Mouse (Mus musculus): ENCODE results near the gene Olfr1043. TPM values are rescaled to one million over a fixed set of nuclear protein-coding genes. Genes with fewer than 3 reads are reported as not detected.

The Olfr1043 gene
- polyA plus RNA-seq, 1 experiment from 2014 or later, result not detected

Other genes starting within 250 kb of the Olfr1043 start
- gene Olfr1026, start 246.0 kb downstream of the Olfr1043 start, polyA plus RNA-seq (2015; fragmentation: Nextera tagmentation; extraction: Ambion mirVana), result not detected in 2 replicates
- not detected in 2 replicates for gene Olfr1028, start 217.1 kb downstream of the Olfr1043 start, polyA plus RNA-seq (2015; fragmentation: Nextera tagmentation; extraction: Ambion mirVana)
- not detected in 2 replicates for gene Olfr1029, start 193.6 kb downstream of the Olfr1043 start, polyA plus RNA-seq (2015; fragmentation: Nextera tagmentation; extraction: Ambion mirVana)
- not detected in 2 replicates for gene Olfr1030, start 188.2 kb downstream of the Olfr1043 start, polyA plus RNA-seq (2015; fragmentation: Nextera tagmentation; extraction: Ambion mirVana)
- not detected in 2 replicates for gene Olfr1031, start 177.2 kb downstream of the Olfr1043 start, polyA plus RNA-seq (2015; fragmentation: Nextera tagmentation; extraction: Ambion mirVana)
- not detected in 2 replicates for gene Olfr1032, start 162.0 kb downstream of the Olfr1043 start, polyA plus RNA-seq (2015; fragmentation: Nextera tagmentation; extraction: Ambion mirVana)
- gene Olfr1033, start 146.9 kb downstream of the Olfr1043 start, polyA plus RNA-seq (2015; fragmentation: Nextera tagmentation; extraction: Ambion mirVana), result 7.7 and 9.0 TPM in 2 replicates
- gene Olfr1034, start 121.7 kb downstream of the Olfr1043 start, polyA plus RNA-seq (2015; fragmentation: Nextera tagmentation; extraction: Ambion mirVana), result 0.04 and 0.11 TPM in 2 replicates
- not detected in 2 replicates for gene Olfr1036, start 93.5 kb downstream of the Olfr1043 start, polyA plus RNA-seq (2015; fragmentation: Nextera tagmentation; extraction: Ambion mirVana)
- gene Olfr1037, start 80.1 kb downstream of the Olfr1043 start, polyA plus RNA-seq (2015; fragmentation: Nextera tagmentation; extraction: Ambion mirVana), result not detected in 2 replicates
- gene Olfr1039, start 31.6 kb downstream of the Olfr1043 start, polyA plus RNA-seq (2015; fragmentation: Nextera tagmentation; extraction: Ambion mirVana), result not detected in 2 replicates
- gene Olfr1040, start 20.8 kb downstream of the Olfr1043 start, polyA plus RNA-seq (2015; fragmentation: Nextera tagmentation; extraction: Ambion mirVana), result not detected in 2 replicates
- not detected in 2 replicates for gene Olfr1042, start 5.7 kb downstream of the Olfr1043 start, polyA plus RNA-seq (2015; fragmentation: Nextera tagmentation; extraction: Ambion mirVana)
- gene Olfr1044, start 10.3 kb upstream of the Olfr1043 start, polyA plus RNA-seq (2015; fragmentation: Nextera tagmentation; extraction: Ambion mirVana), result not detected in 2 replicates
- gene Olfr52, start 18.2 kb upstream of the Olfr1043 start, polyA plus RNA-seq (2015; fragmentation: Nextera tagmentation; extraction: Ambion mirVana), result not detected in 2 replicates
- gene Olfr1045, start 35.5 kb upstream of the Olfr1043 start, polyA plus RNA-seq (2015; fragmentation: Nextera tagmentation; extraction: Ambion mirVana), result not detected in 2 replicates
- not detected in 2 replicates for gene Olfr1046, start 51.8 kb upstream of the Olfr1043 start, polyA plus RNA-seq (2015; fragmentation: Nextera tagmentation; extraction: Ambion mirVana)
- gene Olfr1047, start 63.9 kb upstream of the Olfr1043 start, polyA plus RNA-seq (2015; fragmentation: Nextera tagmentation; extraction: Ambion mirVana), result not detected in 2 replicates
- not detected in 2 replicates for gene Olfr1048, start 72.8 kb upstream of the Olfr1043 start, polyA plus RNA-seq (2015; fragmentation: Nextera tagmentation; extraction: Ambion mirVana)
- gene Olfr1049, start 90.8 kb upstream of the Olfr1043 start, polyA plus RNA-seq (2015; fragmentation: Nextera tagmentation; extraction: Ambion mirVana), result not detected in 2 replicates
- not detected in 2 replicates for gene Olfr1051, start 111.6 kb upstream of the Olfr1043 start, polyA plus RNA-seq (2015; fragmentation: Nextera tagmentation; extraction: Ambion mirVana)
- not detected in 2 replicates for gene Olfr1052, start 124.9 kb upstream of the Olfr1043 start, polyA plus RNA-seq (2015; fragmentation: Nextera tagmentation; extraction: Ambion mirVana)
- gene Olfr1053, start 147.8 kb upstream of the Olfr1043 start, polyA plus RNA-seq (2015; fragmentation: Nextera tagmentation; extraction: Ambion mirVana), result not detected in 2 replicates
- not detected in 2 replicates for gene Olfr1054, start 167.9 kb upstream of the Olfr1043 start, polyA plus RNA-seq (2015; fragmentation: Nextera tagmentation; extraction: Ambion mirVana)
- gene Olfr1055, start 182.8 kb upstream of the Olfr1043 start, polyA plus RNA-seq (2015; fragmentation: Nextera tagmentation; extraction: Ambion mirVana), result not detected in 2 replicates
- not detected in 2 replicates for gene Olfr1056, start 194.9 kb upstream of the Olfr1043 start, polyA plus RNA-seq (2015; fragmentation: Nextera tagmentation; extraction: Ambion mirVana)
- gene Olfr1057, start 210.9 kb upstream of the Olfr1043 start, polyA plus RNA-seq (2015; fragmentation: Nextera tagmentation; extraction: Ambion mirVana), result not detected in 2 replicates
- not detected in 2 replicates for gene Olfr1058, start 221.0 kb upstream of the Olfr1043 start, polyA plus RNA-seq (2015; fragmentation: Nextera tagmentation; extraction: Ambion mirVana)
- gene Olfr1061, start 246.5 kb upstream of the Olfr1043 start, polyA plus RNA-seq (2015; fragmentation: Nextera tagmentation; extraction: Ambion mirVana), result not detected in 2 replicates

Measured in heart, embryonic 15.5 days (tissue).